Mouse (Mus musculus): ENCODE measurements around the gene Glod4.
A peak's percentile ranks its signal among the peaks of the same experiment; 100 is the strongest.

Glod4 gene

GRCm38 (mm10) chr11:76242901-76243810 is at the start of gene Glod4, which contains the start of gene Mrm3:
Gene Glod4 (minus strand): TSS chr11:76243725.
Gene Mrm3 (plus strand): TSS chr11:76243715.
- peak; percentile 92 to 95 for DNase-seq

GRCm38 (mm10) chr11:76292831-76293230 is 49.3 kb upstream of the Glod4 start:
- DNase-seq: peak; percentile 62 to 63

GRCm38 (mm10) chr11:76292398-76292797 is 48.9 kb upstream of the Glod4 start:
- DNase-seq: peak; percentile 68

DNA sequence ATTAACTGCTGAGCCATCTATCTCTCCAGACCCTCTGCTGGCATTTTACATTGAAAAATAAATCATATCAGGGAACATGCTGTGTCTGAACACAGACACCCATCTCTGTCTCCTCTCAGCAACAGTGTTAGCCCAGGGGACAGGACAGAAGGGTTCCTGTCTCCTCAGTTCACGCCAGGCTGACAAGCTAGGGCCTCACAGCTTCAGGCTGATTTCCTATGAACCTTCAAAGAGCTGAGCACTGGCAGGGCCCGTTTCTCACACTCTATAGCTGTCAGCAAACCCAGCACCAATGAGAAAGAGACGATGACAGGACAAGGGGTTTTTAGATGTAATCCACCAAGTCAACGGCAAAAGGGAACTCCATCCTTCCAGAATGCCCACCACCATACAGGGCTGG is 48.4 kb upstream of the Glod4 start:
- no peak for DNase-seq

- no peak for DNase-seq
Measured at GRCm38 (mm10) chr11:76290367-76290766, 46.8 kb upstream of the Glod4 start.

DNA sequence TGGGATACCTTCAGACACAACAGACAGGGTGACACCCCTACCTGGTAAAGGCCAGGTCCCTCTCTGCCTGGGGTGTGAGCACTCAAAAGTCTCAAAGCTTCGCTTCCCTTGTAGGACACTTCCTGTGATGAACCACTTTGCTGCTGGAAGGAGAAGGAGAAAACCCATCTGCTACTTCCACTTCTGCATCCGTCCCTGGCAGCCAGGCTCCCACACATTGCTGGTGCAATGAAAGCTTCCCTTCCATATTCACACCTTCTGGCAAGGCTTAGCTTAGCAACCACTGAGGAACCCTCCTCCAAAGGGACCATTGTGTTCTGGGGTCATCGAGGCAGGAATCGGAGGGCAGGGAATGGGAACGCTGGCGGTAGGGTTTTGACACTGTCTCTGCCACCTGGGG is 45.1 kb upstream of the Glod4 start:
- DNase-seq: no peak

- no peak for DNase-seq
Measured at GRCm38 (mm10) chr11:76287301-76287700, 43.8 kb upstream of the Glod4 start.

DNA sequence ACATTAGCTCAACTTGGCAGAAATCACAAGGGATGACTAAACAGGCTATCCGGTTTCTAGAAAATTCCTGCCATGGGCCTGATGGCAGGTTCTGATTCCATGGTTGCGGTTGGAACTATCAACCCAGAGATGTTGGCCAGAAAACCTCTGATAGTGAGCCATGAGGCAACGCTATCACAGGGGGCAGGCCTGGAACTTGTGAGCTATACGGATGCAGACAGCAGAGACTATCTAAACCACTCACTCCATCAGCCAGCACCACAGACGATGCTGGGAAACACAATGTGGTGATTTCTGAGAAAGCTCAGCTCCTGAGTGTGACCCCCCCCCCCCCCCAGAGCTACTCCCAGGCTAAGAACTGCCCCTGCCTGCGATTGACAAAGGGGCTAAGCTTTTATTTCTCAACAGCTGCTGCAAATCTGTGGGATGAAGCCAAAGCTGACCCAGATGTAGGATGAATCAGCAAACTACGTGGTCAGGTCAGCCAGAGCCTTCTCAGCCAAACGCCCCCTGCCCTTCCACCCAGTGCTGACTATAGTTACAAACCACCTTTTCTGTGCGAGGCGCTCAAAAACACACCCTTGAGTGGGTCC is 43.1 kb upstream of the Glod4 start:
- DNase-seq: no peak

- peak in 1 of 2 experiments; percentile 26 for DNase-seq
Measured at GRCm38 (mm10) chr11:76285431-76286075, 42.0 kb upstream of the Glod4 start.

GRCm38 (mm10) chr11:76283841-76284240 is 40.3 kb upstream of the Glod4 start:
- no peak for DNase-seq

DNA sequence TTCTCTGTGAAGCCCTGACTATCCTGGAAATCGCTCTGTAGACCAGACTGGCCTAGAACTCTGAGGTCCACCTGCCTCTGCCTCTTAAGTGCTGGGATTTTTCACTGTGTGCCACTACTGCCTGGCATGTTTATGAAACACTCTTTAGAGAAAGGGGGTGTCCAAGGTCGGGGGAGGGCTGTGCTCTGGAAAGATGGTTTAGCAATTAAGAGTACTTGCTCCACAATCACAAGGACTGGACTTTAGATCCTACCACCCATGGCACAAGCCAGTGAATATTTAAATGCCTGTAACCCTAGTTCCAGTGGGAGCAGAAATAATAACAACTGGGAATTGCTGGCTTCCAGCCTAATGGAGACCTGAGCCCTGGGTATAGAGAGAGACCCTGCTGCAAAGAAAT is 36.4 kb upstream of the Glod4 start:
- DNase-seq: no peak

GRCm38 (mm10) chr11:76278960-76279852 is 35.7 kb upstream of the Glod4 start:
- no peak for DNase-seq

DNA sequence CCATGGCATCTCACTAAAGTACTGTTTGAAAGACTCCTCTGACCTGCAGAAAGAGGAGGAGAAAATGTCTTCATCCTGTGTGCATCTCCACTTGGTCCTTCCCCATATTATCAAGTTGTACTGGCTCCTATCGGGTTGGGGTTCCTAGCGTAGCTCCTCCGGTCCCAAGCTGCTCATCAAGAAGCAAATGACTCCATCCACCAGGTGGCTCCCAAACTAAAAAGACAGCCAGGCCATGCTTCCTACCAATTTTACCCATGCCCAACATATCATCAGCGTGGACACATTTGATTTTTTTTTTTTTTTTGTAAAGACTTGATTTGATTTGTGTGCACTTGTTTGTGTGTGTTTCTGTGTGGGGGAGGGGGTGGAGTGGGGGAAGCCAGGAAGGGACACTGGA is 28.9 kb upstream of the Glod4 start:
- DNase-seq: no peak

- no peak for DNase-seq
Measured at GRCm38 (mm10) chr11:76268521-76269065, 25.1 kb upstream of the Glod4 start.

DNA sequence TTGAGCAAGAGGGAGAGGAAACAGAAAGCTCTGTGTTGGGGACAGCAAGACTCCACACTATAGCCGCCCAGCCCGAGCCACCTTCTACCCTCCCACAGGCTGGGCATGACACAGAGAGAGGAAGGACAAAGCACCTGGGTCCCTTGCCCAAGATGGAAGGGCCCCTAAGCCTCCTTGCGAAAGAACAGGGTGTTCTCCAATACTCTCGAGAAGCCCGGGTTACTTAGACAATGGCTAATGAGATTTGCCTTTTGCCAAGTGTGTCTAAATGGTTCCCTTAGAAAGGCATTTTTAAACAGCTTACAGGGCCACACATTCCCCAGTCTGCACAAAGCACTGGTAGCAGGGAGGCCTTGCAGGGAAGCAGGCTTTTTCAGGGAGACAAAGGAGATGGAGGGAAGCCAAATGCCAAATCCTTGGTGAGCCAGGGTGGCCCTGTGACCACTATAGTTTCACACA is 24.5 kb upstream of the Glod4 start:
- no peak for DNase-seq

DNA sequence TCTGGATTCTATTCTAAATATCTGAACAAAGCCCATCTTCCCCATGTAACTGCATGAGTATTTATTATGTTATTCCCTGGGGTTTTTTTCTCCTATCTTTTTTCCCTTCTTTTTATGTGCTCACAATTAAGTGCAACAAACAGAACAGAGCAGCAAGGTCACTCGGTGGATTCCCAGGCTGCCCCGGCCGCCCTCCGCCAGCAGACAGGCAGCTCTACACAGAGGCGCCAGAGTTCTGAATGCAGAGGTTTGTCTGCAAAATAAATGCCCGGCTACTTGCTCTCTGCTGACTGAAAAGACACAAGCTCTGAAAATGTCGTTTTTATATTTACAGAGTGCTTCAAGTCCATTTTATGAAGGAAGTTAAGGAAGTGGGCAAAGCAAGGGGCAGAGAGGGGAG is 24.0 kb upstream of the Glod4 start:
- DNase-seq: no peak

DNA sequence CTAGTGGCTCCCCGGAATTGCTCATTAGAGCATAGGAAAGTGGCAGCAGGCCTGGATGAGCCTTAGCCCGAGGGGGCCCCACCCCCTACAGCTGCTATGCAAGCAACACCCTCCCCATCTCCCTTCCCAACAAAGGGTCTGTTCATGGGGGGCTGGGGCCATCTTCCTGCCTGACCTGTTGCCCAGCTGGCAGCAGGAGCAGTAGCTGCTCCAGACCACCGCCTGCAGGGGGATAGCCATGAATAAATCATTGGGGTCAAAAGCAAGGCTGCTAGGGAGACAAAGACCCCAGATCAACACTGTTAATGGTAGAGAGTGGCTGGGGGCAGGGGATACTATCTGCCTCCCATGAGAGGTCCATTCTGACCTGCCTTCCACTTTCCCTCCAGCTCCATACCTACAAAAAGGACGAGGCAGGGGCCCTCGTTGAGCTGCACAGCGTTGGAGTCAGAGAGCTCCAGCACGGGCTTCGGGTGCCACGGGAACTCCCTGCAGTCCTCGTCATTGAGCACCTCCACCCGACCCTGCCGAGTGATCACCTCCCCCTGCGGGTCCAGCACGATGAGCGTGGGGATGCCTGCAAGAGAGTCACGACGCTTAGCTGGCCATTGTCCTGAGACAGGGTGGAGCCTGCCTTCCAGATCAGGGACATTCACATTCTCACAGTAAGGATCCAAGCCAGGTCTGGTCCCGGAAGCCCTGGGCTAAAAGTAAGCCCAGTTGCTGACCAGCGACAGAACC is 19.3 kb upstream of the Glod4 start:
- no peak for DNase-seq

- DNase-seq: peak in 1 of 2 experiments; percentile 24
Measured at GRCm38 (mm10) chr11:76261224-76261623, 17.7 kb upstream of the Glod4 start.

DNA sequence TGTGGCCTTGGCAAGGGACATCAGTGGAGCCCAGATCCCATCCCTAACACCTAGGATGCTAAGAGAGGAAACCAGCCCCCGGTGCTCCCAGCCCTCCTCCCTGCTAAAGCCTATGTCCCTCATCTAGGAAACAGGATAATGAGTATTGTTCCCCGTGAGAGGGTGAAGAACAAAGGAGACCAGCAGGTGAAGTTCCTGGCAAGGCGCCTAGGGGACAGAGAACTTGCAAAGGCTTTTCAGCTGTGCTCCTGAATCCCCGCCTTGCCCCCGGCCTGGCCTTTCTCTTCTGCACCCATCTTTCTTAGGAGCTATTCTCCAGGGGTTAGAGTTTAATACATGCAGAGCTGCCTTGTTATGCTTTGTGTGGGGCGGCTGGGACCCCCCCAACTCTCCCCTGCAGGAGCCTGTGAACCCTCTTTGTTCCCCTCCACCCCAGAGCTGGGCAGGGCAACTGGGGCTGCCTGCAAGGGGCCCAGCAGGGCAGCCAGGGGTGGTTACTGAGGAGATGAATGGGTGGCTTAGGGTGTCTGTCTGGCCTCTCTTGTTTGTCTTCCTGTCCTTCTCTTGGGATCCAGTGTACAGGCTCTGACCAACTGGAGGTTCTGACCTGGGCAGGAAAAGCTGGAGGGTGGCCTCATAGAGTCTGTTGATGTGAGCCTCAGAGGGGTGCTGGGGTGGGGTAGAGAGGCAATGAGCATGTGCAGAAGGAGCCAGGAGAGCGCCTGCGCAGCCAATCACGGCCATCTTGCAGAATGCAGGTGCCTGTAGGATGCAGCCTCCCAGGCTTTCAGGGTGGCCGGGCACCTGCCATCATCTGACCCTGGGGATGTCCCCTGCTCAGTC is 16.9 kb upstream of the Glod4 start:
- no peak for DNase-seq

GRCm38 (mm10) chr11:76258511-76258910 is 15.0 kb upstream of the Glod4 start:
- no peak for DNase-seq

DNA sequence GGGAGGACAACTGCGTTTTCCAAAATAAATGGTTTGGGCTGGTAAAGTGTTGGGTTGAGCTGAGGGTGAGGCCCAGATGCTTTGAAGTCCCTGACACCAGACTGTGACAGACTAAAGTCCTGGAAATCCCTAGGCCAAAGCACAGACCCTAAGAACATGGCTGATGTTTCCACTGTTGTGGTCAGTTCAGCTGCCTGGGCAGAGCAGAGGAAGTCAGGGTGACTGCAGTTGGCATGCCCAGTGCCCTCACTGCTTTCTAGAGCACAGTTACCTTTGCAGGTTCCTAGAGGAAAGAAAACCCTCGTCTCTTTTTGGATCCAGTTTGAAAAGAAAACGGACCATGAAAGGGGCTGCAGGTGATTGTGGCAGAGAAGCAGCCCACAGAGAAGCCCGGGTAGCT is 13.9 kb upstream of the Glod4 start:
- no peak for DNase-seq
